Mouse (Mus musculus): ENCODE data around the gene Gns. TPM values are rescaled to one million over a fixed set of nuclear protein-coding genes. Genes with fewer than 3 reads are reported as not detected.

Gene Gns
- polyA plus RNA-seq, 1 experiment: 47.2 TPM

- H3K79me3 ChIP-seq (ENCODE audit: low read depth): no peaks in the 10 kb centered on the region
- no peaks in the 10 kb centered on the region for H3K79me2 ChIP-seq (ENCODE audit: control insufficient read depth, insufficient read depth)
- no peak overlapping the region for H3ac ChIP-seq (ENCODE audit: control insufficient read depth, insufficient read length, low read depth)
- H3K4me3 ChIP-seq (ENCODE audit: insufficient read depth, poor library complexity, severe bottlenecking): no peak overlapping the region
- no peaks in the 10 kb centered on the region for H3K36me3 ChIP-seq (ENCODE audit: control insufficient read depth, insufficient read depth)
- TF ChIP-seq MYOG (IDR thresholded peaks at IDR 0.05; ENCODE audit: control insufficient read depth, extremely low read depth, insufficient read length): no peak
- no peak for TF ChIP-seq MAX (IDR thresholded peaks at IDR 0.05)
- TF ChIP-seq FOSL1 (IDR thresholded peaks at IDR 0.05; ENCODE audit: insufficient read depth, low read length, poor library complexity, severe bottlenecking): no peak
- no peak for TF ChIP-seq CTCF (IDR thresholded peaks at IDR 0.05; ENCODE audit: control insufficient read depth, insufficient read depth, insufficient read length)
- no peak for TF ChIP-seq USF1 (IDR thresholded peaks at IDR 0.05; ENCODE audit: low read depth)
- TF ChIP-seq CEBPB (IDR thresholded peaks at IDR 0.05; ENCODE audit: low read depth): no peak
- TF ChIP-seq MYOD1 (IDR thresholded peaks at IDR 0.05; ENCODE audit: control insufficient read depth, insufficient read length, low read depth): no peak
- H3K27me3 ChIP-seq (ENCODE audit: control insufficient read depth, insufficient read depth, insufficient read length): no peaks in the 10 kb centered on the region
Observed at GRCm38 (mm10) chr10:121403946-121404345, 39.1 kb downstream of the Gns start.

- Histone ChIP-seq H3K79me3 (ENCODE audit: low read depth) (no peaks in the 10 kb centered on the region), H3K27me3 (ENCODE audit: control insufficient read depth, insufficient read depth, insufficient read length) (no peaks in the 10 kb centered on the region), H3K79me2 (ENCODE audit: control insufficient read depth, insufficient read depth) (no peaks in the 10 kb centered on the region), H3K36me3 (ENCODE audit: control insufficient read depth, insufficient read depth) (no peaks in the 10 kb centered on the region), H3ac (ENCODE audit: control insufficient read depth, insufficient read length, low read depth) (no peak overlapping the region), H3K4me3 (ENCODE audit: insufficient read depth, poor library complexity, severe bottlenecking) (no peak overlapping the region)
- TF ChIP-seq CTCF (IDR thresholded peaks at IDR 0.05; ENCODE audit: control insufficient read depth, insufficient read depth, insufficient read length): peak; percentile 36
- TF ChIP-seq USF1 (IDR thresholded peaks at IDR 0.05; ENCODE audit: low read depth): no peak
Observed at GRCm38 (mm10) chr10:121409717-121410116, 44.8 kb downstream of the Gns start.

- TF ChIP-seq MYOG (IDR thresholded peaks at IDR 0.05; ENCODE audit: control insufficient read depth, extremely low read depth, insufficient read length) (no peak), CEBPB (IDR thresholded peaks at IDR 0.05; ENCODE audit: low read depth) (no peak), FOSL1 (IDR thresholded peaks at IDR 0.05; ENCODE audit: insufficient read depth, low read length, poor library complexity, severe bottlenecking) (no peak), USF1 (IDR thresholded peaks at IDR 0.05; ENCODE audit: low read depth) (no peak), CTCF (IDR thresholded peaks at IDR 0.05; ENCODE audit: control insufficient read depth, insufficient read depth, insufficient read length) (no peak), MAX (IDR thresholded peaks at IDR 0.05) (no peak), MYOD1 (IDR thresholded peaks at IDR 0.05; ENCODE audit: control insufficient read depth, insufficient read length, low read depth) (no peak)
- no peaks in the 10 kb centered on the region for H3K79me2 ChIP-seq (ENCODE audit: control insufficient read depth, insufficient read depth)
- H3ac ChIP-seq (ENCODE audit: control insufficient read depth, insufficient read length, low read depth): no peak overlapping the region
- no peaks in the 10 kb centered on the region for H3K36me3 ChIP-seq (ENCODE audit: control insufficient read depth, insufficient read depth)
- no peaks in the 10 kb centered on the region for H3K27me3 ChIP-seq (ENCODE audit: control insufficient read depth, insufficient read depth, insufficient read length)
- no peak overlapping the region for H3K4me3 ChIP-seq (ENCODE audit: insufficient read depth, poor library complexity, severe bottlenecking)
- H3K79me3 ChIP-seq (ENCODE audit: low read depth): no peaks in the 10 kb centered on the region
Observed at GRCm38 (mm10) chr10:121411721-121412455, 47.0 kb downstream of the Gns start.

GRCm38 (mm10) chr10:121412824-121413223, 47.9 kb downstream of the Gns start:
- H3K36me3 ChIP-seq (ENCODE audit: control insufficient read depth, insufficient read depth): no peaks in the 10 kb centered on the region
- TF ChIP-seq CEBPB (IDR thresholded peaks at IDR 0.05; ENCODE audit: low read depth): no peak
- TF ChIP-seq CTCF (IDR thresholded peaks at IDR 0.05; ENCODE audit: control insufficient read depth, insufficient read depth, insufficient read length): no peak
- no peak for TF ChIP-seq MAX (IDR thresholded peaks at IDR 0.05)
- no peak for TF ChIP-seq MYOG (IDR thresholded peaks at IDR 0.05; ENCODE audit: control insufficient read depth, extremely low read depth, insufficient read length)
- no peak for TF ChIP-seq FOSL1 (IDR thresholded peaks at IDR 0.05; ENCODE audit: insufficient read depth, low read length, poor library complexity, severe bottlenecking)
- TF ChIP-seq MYOD1 (IDR thresholded peaks at IDR 0.05; ENCODE audit: control insufficient read depth, insufficient read length, low read depth): no peak
- TF ChIP-seq USF1 (IDR thresholded peaks at IDR 0.05; ENCODE audit: low read depth): no peak
- no peaks in the 10 kb centered on the region for H3K79me2 ChIP-seq (ENCODE audit: control insufficient read depth, insufficient read depth)
- H3K79me3 ChIP-seq (ENCODE audit: low read depth): no peaks in the 10 kb centered on the region
- H3ac ChIP-seq (ENCODE audit: control insufficient read depth, insufficient read length, low read depth): no peak overlapping the region
- no peak overlapping the region for H3K4me3 ChIP-seq (ENCODE audit: insufficient read depth, poor library complexity, severe bottlenecking)
- H3K27me3 ChIP-seq (ENCODE audit: control insufficient read depth, insufficient read depth, insufficient read length): no peaks in the 10 kb centered on the region

- TF ChIP-seq MAX (IDR thresholded peaks at IDR 0.05) (no peak), MYOD1 (IDR thresholded peaks at IDR 0.05; ENCODE audit: control insufficient read depth, insufficient read length, low read depth) (no peak), MYOG (IDR thresholded peaks at IDR 0.05; ENCODE audit: control insufficient read depth, extremely low read depth, insufficient read length) (no peak), USF1 (IDR thresholded peaks at IDR 0.05; ENCODE audit: low read depth) (no peak)
- Histone ChIP-seq H3ac (ENCODE audit: control insufficient read depth, insufficient read length, low read depth) (no peak overlapping the region), H3K4me3 (ENCODE audit: insufficient read depth, poor library complexity, severe bottlenecking) (no peak overlapping the region), H3K79me3 (ENCODE audit: low read depth) (no peaks in the 10 kb centered on the region), H3K79me2 (ENCODE audit: control insufficient read depth, insufficient read depth) (no peaks in the 10 kb centered on the region), H3K27me3 (ENCODE audit: control insufficient read depth, insufficient read depth, insufficient read length) (no peaks in the 10 kb centered on the region), H3K36me3 (ENCODE audit: control insufficient read depth, insufficient read depth) (no peaks in the 10 kb centered on the region)
Observed at GRCm38 (mm10) chr10:121414127-121414526, 49.2 kb downstream of the Gns start.

GRCm38 (mm10) chr10:121418835-121419234, 53.9 kb downstream of the Gns start:
- Histone ChIP-seq H3K4me3 (ENCODE audit: insufficient read depth, poor library complexity, severe bottlenecking) (no peak overlapping the region), H3K36me3 (ENCODE audit: control insufficient read depth, insufficient read depth) (no peaks in the 10 kb centered on the region), H3K79me3 (ENCODE audit: low read depth) (no peaks in the 10 kb centered on the region), H3K27me3 (ENCODE audit: control insufficient read depth, insufficient read depth, insufficient read length) (no peaks in the 10 kb centered on the region), H3ac (ENCODE audit: control insufficient read depth, insufficient read length, low read depth) (no peak overlapping the region), H3K79me2 (ENCODE audit: control insufficient read depth, insufficient read depth) (no peaks in the 10 kb centered on the region)
- TF ChIP-seq MAX (IDR thresholded peaks at IDR 0.05): no peak
- TF ChIP-seq FOSL1 (IDR thresholded peaks at IDR 0.05; ENCODE audit: insufficient read depth, low read length, poor library complexity, severe bottlenecking): no peak
- TF ChIP-seq CEBPB (IDR thresholded peaks at IDR 0.05; ENCODE audit: low read depth): no peak
